Mouse (Mus musculus) stomach, postnatal 0 days (tissue): ENCODE measurements at regions not wholly inside any gene's neighbourhood (a gene's known extent, or its start where the extent isn't known, plus 50 kb on each side); places are given as distances from the start of the nearest gene placed in this dataset.

ENCODE experiments used
- CTCF ChIP-seq: IDR thresholded peaks from 2 replicates; pipeline ENCODE4 v1.5.1; 2016; ENCODE audit warnings: antibody characterized with exemption, low read depth, mild to moderate bottlenecking, moderate library complexity
- EP300 ChIP-seq: optimal IDR thresholded peaks from 2 replicates; pipeline ENCODE3; 2016; ENCODE audit warnings: antibody characterized with exemption

GRCm38 (mm10) chr9:46499426-46499825 is 179.6 kb upstream of the 4931429L15Rik start:
- TF ChIP-seq CTCF = no peak
- no peak for TF ChIP-seq EP300
